Mouse (Mus musculus) MEL (cell line): ENCODE data around the gene Stk26.
A peak's percentile ranks its signal among the peaks of the same experiment; 100 is the strongest.

Experiments
- CHD1 ChIP-seq: IDR thresholded peaks from 2 replicates; pipeline ENCODE4 v1.6.1; 2012; ENCODE audit warnings: low read depth, mild to moderate bottlenecking, inconsistent platforms, low read length, improper control_type of control experiment
- CHD2 ChIP-seq: IDR thresholded peaks from 2 replicates; pipeline ENCODE4 v1.6.1; 2011; ENCODE audit warnings: low read length, improper control_type of control experiment
- CTCF ChIP-seq, 3 experiments: IDR thresholded peaks in 2 of 3; conservative IDR thresholded peaks in 1 of 3; 2 replicates each; pipeline ENCODE4 v1.5.1; 2011 to 2012; ENCODE audit warnings: low read length in 3 of 3, low read depth in 2 of 3, mild to moderate bottlenecking in 2 of 3, improper control_type of control experiment in 1 of 3, inconsistent platforms in 1 of 3, mixed read lengths in 1 of 3, moderate library complexity in 1 of 3; ENCODE audit not compliant: control insufficient read depth in 1 of 3, insufficient read depth in 1 of 3, poor library complexity in 1 of 3, severe bottlenecking in 1 of 3
- MAX ChIP-seq: IDR thresholded peaks from 2 replicates; pipeline ENCODE4 v1.6.1; 2011; ENCODE audit warnings: low read length, improper control_type of control experiment
- POLR2A ChIP-seq, 2 experiments: IDR thresholded peaks; 2 replicates each; pipeline ENCODE4 v1.6.1; 2011 to 2012; ENCODE audit warnings: low read length in 2 of 2, mild to moderate bottlenecking in 2 of 2, control low read depth in 1 of 2, improper control_type of control experiment in 1 of 2, low read depth in 1 of 2, moderate library complexity in 1 of 2; ENCODE audit not compliant: control insufficient read depth in 1 of 2, insufficient read depth in 1 of 2, poor library complexity in 1 of 2
- SIN3A ChIP-seq: IDR thresholded peaks from 2 replicates; pipeline ENCODE4 v1.6.1; 2012; ENCODE audit warnings: low read length, improper control_type of control experiment, inconsistent platforms

- TF ChIP-seq CHD1 (no peak), POLR2A (IDR thresholded peaks at IDR 0.05; ENCODE audit: control insufficient read depth in 1 of 2, insufficient read depth in 1 of 2, low read depth in 1 of 2, low read length in 2 of 2, poor library complexity in 1 of 2) (peak in 1 of 2 experiments; percentile 45; a peak in 1 of 4 replicates), CHD2 (no peak), SIN3A (0 out of 2 replicates have a peak, but pooled peaks have one; percentile 28), MAX (0 out of 2 replicates have a peak, but pooled peaks have one; percentile 10), CTCF (IDR thresholded peaks at IDR 0.05 in 2 of 3, conservative IDR thresholded peaks at IDR 0.05 in 1 of 3; ENCODE audit: control insufficient read depth in 1 of 3, insufficient read depth in 1 of 3, low read depth in 2 of 3, low read length in 3 of 3, poor library complexity in 1 of 3, severe bottlenecking in 1 of 3) (peak in 1 of 3 experiments; percentile 21; a peak in 2 of 6 replicates)
These were observed at the start of gene Stk26 for GRCm38 (mm10) chrX:50840847-50841560.
